Mouse (Mus musculus) CH12.LX (cell line): Measurements from ENCODE around the gene Cbx1. TPM values are rescaled to one million over a fixed set of nuclear protein-coding genes. Genes with fewer than 3 reads are reported as not detected.

Experiments used
- DNase-seq: peaks from one replicate; pipeline ENCODE4 v3.0.0-alpha.2; 2013; ENCODE audit errors: extremely low read depth
- H3K27ac ChIP-seq: 2 replicates; pipeline ENCODE4 v1.5.1; 2012; ENCODE audit warnings: low read depth, mild to moderate bottlenecking, control low read depth, moderate library complexity; ENCODE audit not compliant: insufficient read depth
- H3K27me3 ChIP-seq: replicated peaks from 2 replicates; pipeline ENCODE3; 2012; ENCODE audit warnings: inconsistent platforms
- H3K36me3 ChIP-seq, 2 experiments: replicated peaks in 1 of 2; 2 replicates each; pipeline versions ENCODE3 to v1.6.1; 2012; ENCODE audit warnings: inconsistent platforms in 1 of 2, low read length in 1 of 2, mild to moderate bottlenecking in 1 of 2, mixed read lengths in 1 of 2, moderate library complexity in 1 of 2; ENCODE audit not compliant: control insufficient read depth in 1 of 2, insufficient read depth in 1 of 2
- H3K4me1 ChIP-seq, 2 experiments: 2 replicates each; pipeline ENCODE4 v1.6.1; 2012; ENCODE audit warnings: inconsistent platforms in 1 of 2, moderate library complexity in 1 of 2; ENCODE audit not compliant: insufficient read depth in 2 of 2, control insufficient read depth in 1 of 2
- H3K4me2 ChIP-seq: 2 replicates; pipeline ENCODE4 v1.6.1; 2012; ENCODE audit warnings: low read depth, mild to moderate bottlenecking, control low read depth; ENCODE audit not compliant: poor library complexity, insufficient read depth, severe bottlenecking
- H3K4me3 ChIP-seq, 3 experiments: fragments of 150-350 bp in 1 of 3; sonication (generic) in 1 of 3; replicated peaks in 1 of 3; 2 replicates each; pipeline versions ENCODE3 to v1.5.1; 2011 to 2012; ENCODE audit warnings: low read depth in 2 of 3, low read length in 2 of 3, mild to moderate bottlenecking in 2 of 3, moderate library complexity in 2 of 3, control low read depth in 1 of 3, improper control_type of control experiment in 1 of 3, inconsistent platforms in 1 of 3, mixed read lengths in 1 of 3; ENCODE audit not compliant: poor library complexity in 1 of 3
- H3K79me2 ChIP-seq: replicated peaks from 2 replicates; pipeline ENCODE4 v1.6.1; 2012; ENCODE audit warnings: mild to moderate bottlenecking, moderate library complexity; ENCODE audit not compliant: control insufficient read depth, poor library complexity, insufficient read depth, severe bottlenecking; ENCODE audit errors: extremely low read depth
- H3K9ac ChIP-seq: 2 replicates; pipeline ENCODE4 v1.6.1; 2012; ENCODE audit warnings: low read depth, mild to moderate bottlenecking, control low read depth, moderate library complexity; ENCODE audit not compliant: insufficient read depth
- H3K9me3 ChIP-seq: replicated peaks from 2 replicates; pipeline ENCODE3; 2012; ENCODE audit warnings: low read length, inconsistent platforms, mixed read lengths
- BHLHE40 ChIP-seq: IDR thresholded peaks from 2 replicates; pipeline ENCODE4 v1.6.1; 2011; ENCODE audit warnings: mild to moderate bottlenecking, low read depth, low read length, improper control_type of control experiment
- CHD1 ChIP-seq: IDR thresholded peaks from 2 replicates; pipeline ENCODE4 v1.6.1; 2012; ENCODE audit warnings: low read depth, low read length, improper control_type of control experiment, inconsistent platforms
- CHD2 ChIP-seq: IDR thresholded peaks from 2 replicates; pipeline ENCODE4 v1.6.1; 2011; ENCODE audit warnings: low read length, improper control_type of control experiment
- CTCF ChIP-seq, 2 experiments: IDR thresholded peaks in 1 of 2; conservative IDR thresholded peaks in 1 of 2; 2 replicates each; pipeline ENCODE4 v1.5.1; 2011 to 2012; ENCODE audit warnings: low read depth in 2 of 2, low read length in 2 of 2, improper control_type of control experiment in 1 of 2, inconsistent platforms in 1 of 2, mild to moderate bottlenecking in 1 of 2, moderate library complexity in 1 of 2
- E2F4 ChIP-seq: IDR thresholded peaks from 2 replicates; pipeline ENCODE4 v1.6.1; 2011; ENCODE audit warnings: low read depth, low read length, improper control_type of control experiment; ENCODE audit not compliant: insufficient replicate concordance
- ELF1 ChIP-seq: IDR thresholded peaks from 2 replicates; pipeline ENCODE4 v1.6.1; 2014; ENCODE audit warnings: low read depth, mild to moderate bottlenecking, inconsistent platforms, low read length, improper control_type of control experiment
- GABPA ChIP-seq: IDR thresholded peaks from 2 replicates; pipeline ENCODE4 v1.6.1; 2012; ENCODE audit warnings: low read depth, low read length, improper control_type of control experiment, inconsistent platforms; ENCODE audit not compliant: insufficient replicate concordance
- HCFC1 ChIP-seq: IDR thresholded peaks from 2 replicates; pipeline ENCODE4 v1.6.1; 2012; ENCODE audit warnings: low read depth, mild to moderate bottlenecking, inconsistent platforms, low read length, improper control_type of control experiment
- IRF4 ChIP-seq: IDR thresholded peaks from 2 replicates; pipeline ENCODE4 v1.6.1; 2014; ENCODE audit warnings: low read depth, mild to moderate bottlenecking, inconsistent platforms, low read length, improper control_type of control experiment
- JUN ChIP-seq: IDR thresholded peaks from 2 replicates; pipeline ENCODE4 v1.6.1; 2011; ENCODE audit warnings: low read depth, mild to moderate bottlenecking, low read length, improper control_type of control experiment, moderate library complexity; ENCODE audit not compliant: insufficient read depth
- KAT2A ChIP-seq: IDR thresholded peaks from 2 replicates; pipeline ENCODE4 v1.6.1; 2012; ENCODE audit warnings: low read length, improper control_type of control experiment, inconsistent platforms; ENCODE audit not compliant: insufficient replicate concordance
- MAFK ChIP-seq: IDR thresholded peaks from 2 replicates; pipeline ENCODE4 v1.6.1; 2011; ENCODE audit warnings: low read length, improper control_type of control experiment; ENCODE audit not compliant: insufficient replicate concordance
- MAZ ChIP-seq: IDR thresholded peaks from 2 replicates; pipeline ENCODE4 v1.6.1; 2012; ENCODE audit warnings: low read depth, mild to moderate bottlenecking, inconsistent platforms, low read length, improper control_type of control experiment, moderate library complexity
- MEF2A ChIP-seq: IDR thresholded peaks from 2 replicates; pipeline ENCODE4 v1.6.1; 2014; ENCODE audit warnings: low read depth, mild to moderate bottlenecking, inconsistent platforms, low read length, improper control_type of control experiment, borderline replicate concordance
- MYC ChIP-seq: IDR thresholded peaks from 2 replicates; pipeline ENCODE4 v1.6.1; 2011; ENCODE audit warnings: low read depth, mild to moderate bottlenecking, improper control_type of control experiment, low read length
- NELFE ChIP-seq: IDR thresholded peaks from 2 replicates; pipeline ENCODE4 v1.6.1; 2011; ENCODE audit warnings: low read depth, low read length, improper control_type of control experiment
- PAX5 ChIP-seq: IDR thresholded peaks from 2 replicates; pipeline ENCODE4 v1.6.1; 2012; ENCODE audit warnings: low read length, inconsistent platforms, mixed read lengths
- POLR2A ChIP-seq: IDR thresholded peaks from 2 replicates; pipeline ENCODE4 v1.6.1; 2011; ENCODE audit warnings: low read depth, mild to moderate bottlenecking, improper control_type of control experiment, low read length
- RAD21 ChIP-seq: IDR thresholded peaks from 2 replicates; pipeline ENCODE4 v1.6.1; 2011; ENCODE audit warnings: low read depth, mild to moderate bottlenecking, low read length, improper control_type of control experiment, moderate library complexity
- RCOR1 ChIP-seq: conservative IDR thresholded peaks from 2 replicates; pipeline ENCODE4 v1.6.1; 2012; ENCODE audit warnings: low read depth, mild to moderate bottlenecking, inconsistent platforms, low read length, improper control_type of control experiment
- TBP ChIP-seq: conservative IDR thresholded peaks from 2 replicates; pipeline ENCODE4 v1.6.1; 2011; ENCODE audit warnings: low read depth, low read length, improper control_type of control experiment
- TCF12 ChIP-seq: IDR thresholded peaks from 2 replicates; pipeline ENCODE4 v1.6.1; 2014; ENCODE audit warnings: low read depth, mild to moderate bottlenecking, inconsistent platforms, low read length, improper control_type of control experiment
- UBTF ChIP-seq: IDR thresholded peaks from 2 replicates; pipeline ENCODE4 v1.6.1; 2012; ENCODE audit warnings: low read depth, mild to moderate bottlenecking, inconsistent platforms, low read length, improper control_type of control experiment, moderate library complexity
- USF1 ChIP-seq: IDR thresholded peaks from 2 replicates; pipeline ENCODE4 v1.6.1; 2014; ENCODE audit warnings: low read depth, mild to moderate bottlenecking, inconsistent platforms, low read length, improper control_type of control experiment
- ZKSCAN1 ChIP-seq: IDR thresholded peaks from 2 replicates; pipeline ENCODE4 v1.6.1; 2012; ENCODE audit warnings: low read depth, inconsistent platforms, low read length, improper control_type of control experiment, borderline replicate concordance
- ZMIZ1 ChIP-seq: IDR thresholded peaks from 2 replicates; pipeline ENCODE4 v1.6.1; 2012; ENCODE audit warnings: low read depth, mild to moderate bottlenecking, inconsistent platforms, low read length, improper control_type of control experiment
- ZNF384 ChIP-seq: IDR thresholded peaks from 2 replicates; pipeline ENCODE4 v1.6.1; 2012; ENCODE audit warnings: low read depth, low read length, improper control_type of control experiment, inconsistent platforms
- dilution Hi-C: fragments of 300-500 bp; cut with MboI; formaldehyde crosslinking; loops from 2 replicates; pipeline ENCODE4 v1.14.3; 2020; ENCODE audit warnings: low sequenced_read_pairs; ENCODE audit not compliant: extremely low pct_unique_long_range_greater_than_20kb, extremely low pct_ligation_motif_present
- in situ Hi-C: fragments of 300-500 bp; cut with MboI; formaldehyde crosslinking; loops from 3 replicates; pipeline ENCODE4 v1.14.3; 2019; ENCODE audit warnings: low sequenced_read_pairs, low pct_ligation_motif_present, low pct_unique_long_range_greater_than_20kb, mixed read lengths
- polyA plus RNA-seq: library from polyadenylated mRNA; unstranded; fragments of >175 nt; gene quantifications from 2 replicates; pipeline ENCODE4 v1.2.1, GENCODE M21; 2012; ENCODE audit warnings: low read depth; ENCODE audit not compliant: insufficient read length
- total RNA-seq, 2 experiments: library from RNA; depleted of rRNA; stranded (reverse); fragments of 300-350 nt in 1 of 2; fragments of >200 nt in 1 of 2; gene quantifications; 2 replicates each; pipeline ENCODE4 v1.2.3; 2012 to 2014

Gene Cbx1
- total and polyA plus RNA-seq, 3 experiments, result 115 to 223 (median 144) TPM

DNA sequence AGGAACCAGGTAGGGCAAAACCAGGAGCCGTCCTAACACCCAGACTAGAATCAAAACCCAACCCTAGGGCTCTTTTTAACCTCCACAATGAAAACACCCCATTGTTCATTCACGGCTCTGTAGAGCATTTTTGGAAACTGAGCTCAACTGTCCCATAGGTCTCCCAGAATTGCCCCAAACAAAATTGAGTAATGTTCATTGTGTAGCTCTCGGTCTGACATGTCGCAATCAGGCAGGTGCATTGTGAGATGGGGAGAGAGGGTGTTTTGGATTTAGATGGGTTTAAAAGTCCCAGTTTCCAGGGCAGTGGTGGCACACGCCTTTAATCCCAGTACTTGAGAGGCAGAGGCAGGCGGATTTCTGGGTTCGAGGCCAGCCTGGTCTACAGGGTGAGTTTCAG, 50.5 kb downstream of the Cbx1 start:
- no peaks in the 10 kb centered on the region for H3K79me2 ChIP-seq
- no peak for DNase-seq
- in situ Hi-C loops, result loop anchor here (5.0 kb wide), 1 partner anchor 37 kb away; no protein-coding TSS in a partner anchor
- peaks cover 13% of the 10 kb centered on the region for H3K27me3 ChIP-seq
- peaks cover 0 to 18% of the 10 kb centered on the region in 2 experiments; a peak in 3 of 4 replicates for H3K4me1 ChIP-seq
- H3K4me2 ChIP-seq, result no peak overlapping the region
- H3K4me3 ChIP-seq, result no peak overlapping the region
- H3K36me3 ChIP-seq, result no peaks in the 10 kb centered on the region
- TF ChIP-seq TCF12 (no peak), IRF4 (no peak), MAFK (no peak), GABPA (no peak), POLR2A (no peak), HCFC1 (no peak), CTCF (conservative IDR thresholded peaks at IDR 0.05 in 1 of 2, IDR thresholded peaks at IDR 0.05 in 1 of 2; ENCODE audit: low read depth in 2 of 2, low read length in 2 of 2) (no peak), RAD21 (no peak), ZMIZ1 (no peak), PAX5 (no peak), USF1 (no peak), CHD1 (no peak), ZKSCAN1 (no peak), KAT2A (no peak), MAZ (no peak), JUN (no peak), ELF1 (no peak), E2F4 (no peak), ZNF384 (no peak)
- H3K9me3 ChIP-seq, result no peaks in the 10 kb centered on the region
- H3K9ac ChIP-seq, result no peak overlapping the region
- H3K27ac ChIP-seq, result no peak overlapping the region
- dilution Hi-C loops, result no loop called here

DNA sequence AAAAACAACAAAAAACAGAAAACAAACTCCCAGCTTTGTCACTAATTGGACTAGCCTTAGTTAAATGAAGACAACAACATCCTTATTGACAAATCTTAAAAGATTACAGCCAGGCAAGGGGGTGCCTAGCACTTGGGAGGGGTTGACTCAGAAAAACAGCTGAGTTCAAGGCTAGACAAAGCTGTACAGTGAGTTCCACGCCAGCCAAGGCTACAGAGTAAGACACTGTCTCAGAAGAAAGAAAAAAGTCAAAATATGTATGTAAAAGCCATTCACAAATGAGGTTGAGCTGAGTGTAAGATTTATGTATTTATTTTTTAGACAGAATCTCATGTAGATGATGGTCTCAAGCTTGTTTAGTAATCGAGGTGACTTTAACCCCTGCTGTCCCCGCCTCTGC, 51.0 kb downstream of the Cbx1 start:
- H3K27me3 ChIP-seq, result peaks cover 13% of the 10 kb centered on the region
- dilution Hi-C loops, result no loop called here
- TF ChIP-seq MAZ, result no peak
- TF ChIP-seq RCOR1, result no peak
- TF ChIP-seq ELF1, result no peak
- no peak for TF ChIP-seq TBP
- TF ChIP-seq IRF4, result no peak
- no peak for TF ChIP-seq MEF2A
- TF ChIP-seq KAT2A, result no peak
- TF ChIP-seq E2F4, result no peak
- no peak for TF ChIP-seq UBTF
- no peak for TF ChIP-seq CHD1
- TF ChIP-seq MYC, result no peak
- no peak for TF ChIP-seq ZKSCAN1
- TF ChIP-seq JUN, result no peak
- no peak for TF ChIP-seq CHD2
- TF ChIP-seq NELFE, result no peak
- TF ChIP-seq BHLHE40, result no peak
- TF ChIP-seq ZNF384, result no peak
- no peaks in the 10 kb centered on the region for H3K36me3 ChIP-seq
- DNase-seq, result no peak
- H3K9ac ChIP-seq, result no peak overlapping the region
- H3K4me2 ChIP-seq, result no peak overlapping the region
- in situ Hi-C loops, result loop anchor here (5.0 kb wide), 1 partner anchor 38 kb away; no protein-coding TSS in a partner anchor
- H3K9me3 ChIP-seq, result no peaks in the 10 kb centered on the region
- no peak overlapping the region for H3K4me3 ChIP-seq
- peaks cover 0 to 14% of the 10 kb centered on the region in 2 experiments; a peak in 3 of 4 replicates for H3K4me1 ChIP-seq
- H3K79me2 ChIP-seq, result no peaks in the 10 kb centered on the region
- H3K27ac ChIP-seq, result no peak overlapping the region
